Mouse (Mus musculus) midbrain, embryonic 10.5 days (tissue): ENCODE measurements around the gene Olfr606. TPM values are rescaled to one million over a fixed set of nuclear protein-coding genes. Genes with fewer than 3 reads are reported as not detected.
"Not testable (repeated sequence)": the region's sequence is repeated elsewhere in the genome, so short reads cannot be mapped to it uniquely, and the experiment has no call there.

Source experiments
- DNase-seq: peaks from one replicate; pipeline ENCODE4 v3.0.0-alpha.2; 2017; ENCODE audit warnings: low spot score
- H3K27ac ChIP-seq: fragments of 300-500 bp; sonication (generic); replicated peaks from 2 replicates; pipeline ENCODE4 v1.5.1; 2016; ENCODE audit warnings: mild to moderate bottlenecking
- H3K27me3 ChIP-seq: fragments of 300-500 bp; sonication (generic); 2 replicates; pipeline ENCODE4 v1.6.1; 2016; ENCODE audit warnings: low read depth, mild to moderate bottlenecking; ENCODE audit not compliant: poor library complexity, severe bottlenecking
- H3K36me3 ChIP-seq: fragments of 300-500 bp; sonication (generic); 2 replicates; pipeline ENCODE4 v1.6.1; 2016; ENCODE audit warnings: mild to moderate bottlenecking, moderate library complexity
- H3K4me1 ChIP-seq: fragments of 300-500 bp; sonication (generic); 2 replicates; pipeline ENCODE4 v1.6.1; 2016
- H3K4me3 ChIP-seq: fragments of 300-500 bp; sonication (generic); 2 replicates; pipeline ENCODE4 v1.5.1; 2016; ENCODE audit warnings: mild to moderate bottlenecking, moderate library complexity
- H3K9me3 ChIP-seq: fragments of 300-500 bp; sonication (generic); replicated peaks from 2 replicates; pipeline ENCODE4 v1.6.1; 2016; ENCODE audit warnings: mild to moderate bottlenecking
- WGBS: fragments of 180-500 bp; shearing (Covaris S2); methylation state at CpG from one replicate; pipeline ENCODE4 v1.1.7; 2016; 5-methylcytosine and 5-hydroxymethylcytosine counted together
- microRNA-seq: library from miRNA; unstranded; fragments of <30 nt; microRNA quantifications from one replicate; pipeline ENCODE4, GENCODE M21; 2017
- polyA plus RNA-seq: library from polyadenylated mRNA; unstranded; fragments of >200 nt; fragmentation: Nextera tagmentation; extraction: Ambion mirVana; gene quantifications from 2 replicates; pipeline ENCODE4 v1.2.1, GENCODE M21; 2016

The Olfr606 gene
- polyA plus RNA-seq: not detected in 2 replicates

DNA sequence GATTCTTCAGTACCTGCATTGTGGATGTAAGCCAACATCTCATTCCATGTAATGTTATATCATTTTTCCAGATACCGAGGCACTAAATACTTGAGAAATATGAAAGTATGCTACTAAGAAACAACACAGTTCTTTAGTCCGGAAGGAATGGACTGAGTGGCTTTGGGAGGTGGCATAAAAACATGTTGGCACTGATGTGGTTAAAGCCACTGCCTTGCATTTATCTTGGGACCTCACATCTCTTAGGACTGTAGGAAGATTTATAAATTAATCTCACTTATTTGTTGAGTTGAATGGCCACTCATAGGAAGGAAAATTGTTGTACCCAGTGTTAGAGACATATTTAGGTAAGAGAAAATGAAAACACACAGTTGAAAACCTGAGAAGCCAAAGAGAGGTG is at the start of gene Olfr606:
Gene Olfr606, plus strand, starts transcription at position 301 of the 400 bp plus-strand sequence.
- Histone ChIP-seq H3K27me3 (no peaks in the 10 kb centered on the region), H3K9me3 (no peaks in the 10 kb centered on the region), H3K27ac (no peak within 1 kb of the TSS), H3K4me3 (no peak within 1 kb of the TSS), H3K4me1 (no peaks in the 10 kb centered on the region), H3K36me3 (no peaks in the 10 kb centered on the region)
- DNase-seq: no peak
- 90% methylated on average over 2 of the region's 2 CpGs for WGBS

DNA sequence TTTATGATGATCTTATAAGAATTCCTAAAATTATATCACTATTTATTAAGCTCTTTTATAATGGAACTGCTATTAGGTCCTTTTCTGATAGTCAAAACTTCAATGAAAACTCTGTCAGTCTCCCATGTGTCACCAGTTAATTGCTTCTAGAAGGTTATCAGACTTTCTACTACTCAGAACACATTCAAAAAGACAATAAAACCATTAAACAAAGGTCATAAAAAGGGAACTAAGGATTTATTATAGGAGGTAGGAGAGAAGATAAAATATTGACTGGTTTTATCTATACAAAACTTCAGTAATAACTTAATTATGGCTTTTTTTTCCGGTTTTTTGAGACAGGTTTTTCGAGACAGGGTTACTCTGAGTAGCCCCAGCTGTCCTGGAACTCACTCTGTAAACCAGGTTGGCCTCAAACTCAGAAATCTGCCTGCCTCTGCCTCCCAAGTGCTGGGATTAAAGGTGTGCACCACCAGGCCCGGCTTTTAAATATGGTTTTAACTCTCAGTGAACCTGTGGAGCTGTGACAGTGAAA is 42.3 kb upstream of the Olfr606 start:
- H3K4me3 ChIP-seq, H3K9me3 ChIP-seq, H3K27ac ChIP-seq, DNase-seq, H3K27me3 ChIP-seq, H3K36me3 ChIP-seq, H3K4me1 ChIP-seq: not testable (repeated sequence)
- 74% methylated on average over 3 of the region's 3 CpGs for WGBS

DNA sequence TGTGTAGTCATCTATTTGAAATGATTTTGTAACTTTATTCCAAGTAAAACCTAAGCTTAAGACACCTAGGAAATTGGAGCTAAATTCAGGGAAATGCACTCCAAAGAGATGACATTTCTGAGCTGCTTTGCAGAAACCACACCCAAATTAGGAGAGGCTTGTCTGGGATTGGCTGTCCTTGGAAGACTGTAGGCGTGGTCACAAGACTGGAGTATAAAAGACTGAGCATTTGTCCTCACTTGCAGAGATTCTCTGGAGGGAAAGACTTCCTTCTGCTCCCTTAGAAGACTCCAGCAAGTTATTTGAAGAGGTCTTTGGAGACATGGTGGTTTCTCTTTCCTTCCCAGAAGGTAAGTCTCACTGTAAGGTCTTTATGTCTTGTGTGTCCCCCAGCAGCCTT is 34.1 kb upstream of the Olfr606 start, which contains the start of gene Usp17lc:
Gene Usp17lc, plus strand, starts transcription at position 301 of the 400 bp plus-strand sequence.
- not testable (repeated sequence) for H3K27ac ChIP-seq, H3K36me3 ChIP-seq, DNase-seq, H3K4me3 ChIP-seq, H3K9me3 ChIP-seq, H3K4me1 ChIP-seq, H3K27me3 ChIP-seq
- WGBS: 80% methylated on average over 1 of the region's 1 CpGs

DNA sequence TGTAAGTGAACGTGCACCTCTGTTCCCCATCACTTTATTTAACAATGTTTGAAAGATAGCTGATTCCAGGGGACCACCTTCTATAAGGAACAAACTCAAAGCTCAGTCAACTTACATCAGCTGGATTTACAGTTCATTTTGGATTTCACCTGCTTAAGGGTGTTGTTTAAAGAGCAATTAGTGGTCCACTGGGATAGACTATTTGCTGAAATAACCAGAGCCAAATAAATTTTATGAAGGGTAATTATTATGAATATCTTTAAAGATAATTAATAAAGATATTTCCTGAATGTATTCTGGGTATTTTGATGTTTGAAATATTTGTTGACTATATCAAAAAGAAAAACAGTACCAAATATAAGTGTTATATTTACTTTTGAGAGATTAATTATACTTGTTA is 3.5 kb upstream of the Olfr606 start, which contains the start of gene Olfr605:
Gene Olfr605, minus strand, starts transcription at position 101 of the 400 bp plus-strand sequence.
- 92% methylated on average over 1 of the region's 1 CpGs for WGBS

DNA sequence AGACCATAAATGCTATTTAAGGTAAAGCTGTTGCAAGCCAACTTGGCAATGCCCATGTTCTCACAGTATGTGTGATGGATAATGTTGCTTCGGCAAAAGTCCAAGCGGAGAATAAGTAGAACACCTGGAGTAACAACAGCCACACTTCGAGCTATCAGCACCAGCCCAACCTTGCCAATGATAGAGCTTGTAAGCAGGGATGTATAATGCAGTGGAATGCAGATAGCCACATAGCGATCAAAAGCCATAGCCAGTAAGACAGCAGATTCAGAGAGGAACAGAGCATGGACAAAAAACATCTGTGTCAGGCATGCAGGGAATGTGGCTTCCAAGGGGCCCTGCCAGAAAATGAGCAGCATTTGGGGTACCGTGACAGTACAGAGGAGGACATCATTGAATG is 11.7 kb downstream of the Olfr606 start:
- Histone ChIP-seq H3K4me3 (no peak overlapping the region), H3K4me1 (no peaks in the 10 kb centered on the region), H3K27me3 (no peaks in the 10 kb centered on the region), H3K9me3 (no peaks in the 10 kb centered on the region), H3K36me3 (no peaks in the 10 kb centered on the region), H3K27ac (no peak overlapping the region)
- WGBS: 89% methylated on average over 5 of the region's 5 CpGs
- no peak for DNase-seq

More for the DNA sequence above, 3.5 kb upstream of the Olfr606 start, which contains the start of gene Olfr605:
- no peak within 1 kb of the TSS for H3K4me3 ChIP-seq
- no peak for DNase-seq
- H3K27ac ChIP-seq: no peak within 1 kb of the TSS
- no peaks in the 10 kb centered on the region for H3K9me3 ChIP-seq
- no peaks in the 10 kb centered on the region for H3K27me3 ChIP-seq
- no peaks in the 10 kb centered on the region for H3K4me1 ChIP-seq
- H3K36me3 ChIP-seq: no peaks in the 10 kb centered on the region

DNA sequence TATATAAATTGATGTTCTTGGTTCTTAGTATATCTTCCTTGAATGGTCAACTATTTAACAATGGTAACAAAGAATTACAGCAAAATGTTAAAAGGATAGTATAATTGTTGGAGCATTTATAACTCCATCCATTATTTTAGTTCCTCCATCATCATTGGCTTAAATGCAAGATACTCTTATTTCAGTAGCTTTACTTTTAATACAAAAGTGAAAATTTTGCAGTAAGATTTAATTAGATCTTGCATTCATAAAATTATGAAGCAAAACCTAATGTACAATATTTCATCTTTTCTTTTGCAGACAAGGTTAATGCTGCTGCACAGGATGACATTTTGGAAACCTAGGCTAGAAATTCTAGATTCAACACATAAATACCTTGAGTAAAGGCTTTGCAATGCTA is 20.7 kb downstream of the Olfr606 start, which contains the start of gene Olfr608:
Gene Olfr608, plus strand, starts transcription at position 301 of the 400 bp plus-strand sequence.
- H3K36me3 ChIP-seq: no peaks in the 10 kb centered on the region
- no peaks in the 10 kb centered on the region for H3K27me3 ChIP-seq
- no peaks in the 10 kb centered on the region for H3K4me1 ChIP-seq
- H3K4me3 ChIP-seq: no peak within 1 kb of the TSS
- H3K9me3 ChIP-seq: no peaks in the 10 kb centered on the region
- no peak for DNase-seq
- H3K27ac ChIP-seq: no peak within 1 kb of the TSS

DNA sequence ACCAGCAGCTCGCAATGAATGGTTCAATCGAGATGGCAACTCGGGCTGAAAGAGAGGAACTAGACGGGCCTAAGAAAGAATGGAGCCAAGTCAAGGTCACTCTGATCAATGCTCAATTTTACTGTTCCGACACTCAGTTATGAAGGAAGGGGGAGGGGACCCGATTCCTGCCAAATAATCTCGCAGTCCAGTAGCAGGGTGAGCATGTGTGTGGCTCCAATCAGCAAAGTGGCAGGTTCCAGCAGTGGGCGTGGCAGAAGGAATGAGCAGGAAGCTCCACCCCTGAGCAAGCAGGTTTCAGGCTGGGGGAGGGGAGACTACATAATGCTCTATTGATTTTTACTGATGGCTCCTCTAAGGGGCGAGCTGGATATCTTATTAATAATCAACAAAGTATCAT is 28.3 kb downstream of the Olfr606 start:
- WGBS: 89% methylated on average over 9 of the region's 9 CpGs
- not testable (repeated sequence) for DNase-seq, H3K36me3 ChIP-seq, H3K4me1 ChIP-seq, H3K27me3 ChIP-seq, H3K27ac ChIP-seq, H3K4me3 ChIP-seq, H3K9me3 ChIP-seq

DNA sequence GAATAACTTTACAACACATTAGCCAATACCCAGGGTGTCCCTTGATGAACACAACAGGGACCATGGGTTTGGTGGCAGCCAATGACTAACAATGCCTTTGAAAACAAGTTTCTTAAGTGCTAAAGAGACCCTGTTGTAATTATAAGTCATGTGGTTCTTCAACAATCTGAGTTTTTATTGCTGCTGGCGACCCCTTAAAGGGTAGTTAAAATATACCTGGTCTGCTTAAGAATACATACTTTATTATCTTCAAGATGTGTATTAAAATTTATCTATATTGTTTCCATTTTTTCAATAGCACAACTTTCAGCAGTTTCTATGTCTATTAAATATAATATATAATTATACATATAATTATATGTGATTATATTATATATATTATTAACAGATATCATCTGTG is 49.1 kb downstream of the Olfr606 start, which contains the start of gene Olfr609:
Gene Olfr609, minus strand, starts transcription at position 101 of the 400 bp plus-strand sequence.
- H3K27me3 ChIP-seq: no peaks in the 10 kb centered on the region
- no peaks in the 10 kb centered on the region for H3K9me3 ChIP-seq
- no peak within 1 kb of the TSS for H3K4me3 ChIP-seq
- H3K36me3 ChIP-seq: no peaks in the 10 kb centered on the region
- no peak within 1 kb of the TSS for H3K27ac ChIP-seq
- 84% methylated on average over 1 of the region's 1 CpGs for WGBS
- no peaks in the 10 kb centered on the region for H3K4me1 ChIP-seq
- DNase-seq: no peak

Small RNA genes within 50 kb of the gene (microRNA-seq; reads per million reads assigned to microRNA genes)
- gene Gm25774: not detected

Other genes starting within 250 kb of the Olfr606 start
- not detected in 2 replicates for gene Olfr593, start 237.2 kb upstream of the Olfr606 start, polyA plus RNA-seq
- gene Olfr594, start 232.1 kb upstream of the Olfr606 start, polyA plus RNA-seq: not detected in 2 replicates
- gene Usp17ld, start 196.5 kb upstream of the Olfr606 start, polyA plus RNA-seq: not detected in 2 replicates
- not detected in 2 replicates for gene Olfr596, start 143.4 kb upstream of the Olfr606 start, polyA plus RNA-seq
- not detected in 2 replicates for gene Olfr597, start 132.7 kb upstream of the Olfr606 start, polyA plus RNA-seq
- not detected in 2 replicates for gene Olfr598, start 125.5 kb upstream of the Olfr606 start, polyA plus RNA-seq
- gene Olfr599, start 113.1 kb upstream of the Olfr606 start, polyA plus RNA-seq: not detected in 2 replicates
- gene Olfr600, start 99.4 kb upstream of the Olfr606 start, polyA plus RNA-seq: not detected in 2 replicates
- not detected in 2 replicates for gene Olfr601, start 86.4 kb upstream of the Olfr606 start, polyA plus RNA-seq
- not detected in 2 replicates for gene Olfr603, start 62.9 kb upstream of the Olfr606 start, polyA plus RNA-seq
- not detected in 2 replicates for gene Usp17lc, start 34.0 kb upstream of the Olfr606 start, polyA plus RNA-seq
- gene Olfr605, start 3.6 kb upstream of the Olfr606 start, polyA plus RNA-seq: not detected in 2 replicates
- not detected in 2 replicates for gene Olfr607, start 15.1 kb downstream of the Olfr606 start, polyA plus RNA-seq
- gene Olfr608, start 20.8 kb downstream of the Olfr606 start, polyA plus RNA-seq: not detected in 2 replicates
- not detected in 2 replicates for gene Olfr609, start 49.0 kb downstream of the Olfr606 start, polyA plus RNA-seq
- gene Olfr610, start 63.1 kb downstream of the Olfr606 start, polyA plus RNA-seq: not detected in 2 replicates
- gene Olfr611, start 71.8 kb downstream of the Olfr606 start, polyA plus RNA-seq: not detected in 2 replicates
- not detected in 2 replicates for gene Olfr612, start 93.7 kb downstream of the Olfr606 start, polyA plus RNA-seq
- gene Olfr613, start 99.0 kb downstream of the Olfr606 start, polyA plus RNA-seq: not detected in 2 replicates
- gene Olfr615, start 107.0 kb downstream of the Olfr606 start, polyA plus RNA-seq: not detected in 2 replicates
- gene Olfr616, start 120.1 kb downstream of the Olfr606 start, polyA plus RNA-seq: not detected in 2 replicates
- gene Olfr617, start 124.0 kb downstream of the Olfr606 start, polyA plus RNA-seq: not detected in 2 replicates
- gene Olfr618, start 141.1 kb downstream of the Olfr606 start, polyA plus RNA-seq: not detected in 2 replicates
- gene Olfr619, start 151.5 kb downstream of the Olfr606 start, polyA plus RNA-seq: not detected in 2 replicates
- gene Olfr620, start 163.5 kb downstream of the Olfr606 start, polyA plus RNA-seq: not detected in 2 replicates
- gene Olfr622, start 193.7 kb downstream of the Olfr606 start, polyA plus RNA-seq: not detected in 2 replicates
- not detected in 2 replicates for gene Olfr623, start 214.7 kb downstream of the Olfr606 start, polyA plus RNA-seq
- gene Olfr624, start 222.1 kb downstream of the Olfr606 start, polyA plus RNA-seq: 0.02 TPM in 2 replicates
- gene Olfr625-ps1, start 233.7 kb downstream of the Olfr606 start, polyA plus RNA-seq: not detected in 2 replicates